Mouse (Mus musculus) hindbrain, embryonic 15.5 days (tissue): ENCODE measurements at regions not wholly inside any gene's neighbourhood (a gene's known extent, or its start where the extent isn't known, plus 50 kb on each side); places are given as distances from the start of the nearest gene placed in this dataset.

ENCODE experiments used
- ATAC-seq: fragments of 200-750 bp; cut with Nextera tagmentation; 2 replicates; pipeline ENCODE4 v1.8.0; 2017; ENCODE audit warnings: low read depth, moderate number of reproducible peaks, moderate TSS enrichment; ENCODE audit not compliant: low FRiP score
- H3K27ac ChIP-seq: fragments of 300-500 bp; sonication (generic); replicated peaks from 2 replicates; pipeline ENCODE4 v1.5.1; 2015; ENCODE audit warnings: mild to moderate bottlenecking, inconsistent platforms
- H3K27me3 ChIP-seq: fragments of 300-500 bp; sonication (generic); 2 replicates; pipeline ENCODE4 v1.6.1; 2015; ENCODE audit warnings: control low read depth, inconsistent platforms
- H3K36me3 ChIP-seq: fragments of 300-500 bp; sonication (generic); 2 replicates; pipeline ENCODE4 v1.6.1; 2015; ENCODE audit warnings: control low read depth, inconsistent platforms
- H3K4me1 ChIP-seq: fragments of 300-500 bp; sonication (generic); replicated peaks from 2 replicates; pipeline ENCODE4 v1.6.1; 2015; ENCODE audit warnings: control low read depth, inconsistent platforms
- H3K4me2 ChIP-seq: fragments of 300-500 bp; sonication (generic); 2 replicates; pipeline ENCODE4 v1.6.1; 2015; ENCODE audit warnings: moderate library complexity, mild to moderate bottlenecking, inconsistent platforms
- H3K4me3 ChIP-seq: fragments of 300-500 bp; sonication (generic); 2 replicates; pipeline ENCODE4 v1.5.1; 2015; ENCODE audit warnings: mild to moderate bottlenecking, inconsistent platforms
- H3K9ac ChIP-seq: fragments of 300-500 bp; sonication (generic); 2 replicates; pipeline ENCODE4 v1.6.1; 2015; ENCODE audit warnings: inconsistent platforms
- H3K9me3 ChIP-seq: fragments of 300-500 bp; sonication (generic); 2 replicates; pipeline ENCODE4 v1.6.1; 2016; ENCODE audit warnings: control low read depth, inconsistent platforms
- WGBS: fragments of 180-500 bp; shearing (Covaris S2); methylation state at CpG from one replicate; pipeline ENCODE4 v1.1.7; 2015; 5-methylcytosine and 5-hydroxymethylcytosine counted together

GRCm38 (mm10) chr3:61159811-61160210, 157.2 kb downstream of the P2ry1 start:
- Histone ChIP-seq H3K4me1 (no peaks in the 10 kb centered on the region), H3K4me3 (no peak overlapping the region), H3K27me3 (no peaks in the 10 kb centered on the region), H3K9me3 (no peaks in the 10 kb centered on the region), H3K4me2 (no peak overlapping the region), H3K27ac (no peak overlapping the region), H3K9ac (no peak overlapping the region), H3K36me3 (no peaks in the 10 kb centered on the region)
- WGBS, result 77% methylated on average over 4 of the region's 4 CpGs
- ATAC-seq, result no peak

GRCm38 (mm10) chr3:61161384-61161783, 158.8 kb downstream of the P2ry1 start:
- Histone ChIP-seq H3K4me3 (no peak overlapping the region), H3K36me3 (no peaks in the 10 kb centered on the region), H3K9ac (no peak overlapping the region), H3K27ac (no peak overlapping the region), H3K9me3 (no peaks in the 10 kb centered on the region), H3K4me1 (no peaks in the 10 kb centered on the region), H3K27me3 (no peaks in the 10 kb centered on the region), H3K4me2 (no peak overlapping the region)
- no peak for ATAC-seq

- H3K27ac ChIP-seq, result no peak overlapping the region
- H3K4me2 ChIP-seq, result no peak overlapping the region
- H3K36me3 ChIP-seq, result no peaks in the 10 kb centered on the region
- no peak for ATAC-seq
- no peak overlapping the region for H3K9ac ChIP-seq
- no peaks in the 10 kb centered on the region for H3K4me1 ChIP-seq
- H3K4me3 ChIP-seq, result no peak overlapping the region
- 24% methylated on average over 1 of the region's 1 CpGs for WGBS
- no peaks in the 10 kb centered on the region for H3K9me3 ChIP-seq
- no peaks in the 10 kb centered on the region for H3K27me3 ChIP-seq
These were observed 175.6 kb upstream of the Rap2b start for GRCm38 (mm10) chr3:61185789-61186188.

- ATAC-seq, result no peak
- no peak overlapping the region for H3K27ac ChIP-seq
- H3K9me3 ChIP-seq, result no peaks in the 10 kb centered on the region
- H3K4me1 ChIP-seq, result no peaks in the 10 kb centered on the region
- H3K4me3 ChIP-seq, result no peak overlapping the region
- no peak overlapping the region for H3K4me2 ChIP-seq
- no peaks in the 10 kb centered on the region for H3K36me3 ChIP-seq
- no peaks in the 10 kb centered on the region for H3K27me3 ChIP-seq
- H3K9ac ChIP-seq, result no peak overlapping the region
These were observed 172.8 kb upstream of the Rap2b start for GRCm38 (mm10) chr3:61188662-61189061.

- Histone ChIP-seq H3K27me3 (no peaks in the 10 kb centered on the region), H3K9ac (no peak overlapping the region), H3K27ac (no peak overlapping the region), H3K9me3 (no peaks in the 10 kb centered on the region), H3K36me3 (no peaks in the 10 kb centered on the region), H3K4me3 (no peak overlapping the region), H3K4me1 (no peaks in the 10 kb centered on the region), H3K4me2 (no peak overlapping the region)
- ATAC-seq, result no peak
- 54% methylated on average over 4 of the region's 4 CpGs for WGBS
These were observed 144.9 kb upstream of the Rap2b start for GRCm38 (mm10) chr3:61216562-61216961.

- Histone ChIP-seq H3K4me2 (no peak overlapping the region), H3K9ac (no peak overlapping the region), H3K9me3 (no peaks in the 10 kb centered on the region), H3K4me3 (no peak overlapping the region), H3K4me1 (no peaks in the 10 kb centered on the region), H3K36me3 (no peaks in the 10 kb centered on the region), H3K27me3 (no peaks in the 10 kb centered on the region), H3K27ac (no peak overlapping the region)
- no peak for ATAC-seq
These were observed 136.9 kb upstream of the Rap2b start for GRCm38 (mm10) chr3:61224505-61224904.

GRCm38 (mm10) chr3:61225054-61225453, 136.4 kb upstream of the Rap2b start:
- Histone ChIP-seq H3K4me3 (no peak overlapping the region), H3K36me3 (no peaks in the 10 kb centered on the region), H3K27me3 (no peaks in the 10 kb centered on the region), H3K9ac (no peak overlapping the region), H3K4me1 (no peaks in the 10 kb centered on the region), H3K4me2 (no peak overlapping the region), H3K9me3 (no peaks in the 10 kb centered on the region), H3K27ac (no peak overlapping the region)
- ATAC-seq, result no peak

- Histone ChIP-seq H3K9ac (no peak overlapping the region), H3K4me1 (no peaks in the 10 kb centered on the region), H3K4me3 (no peak overlapping the region), H3K27me3 (no peaks in the 10 kb centered on the region), H3K27ac (no peak overlapping the region), H3K9me3 (no peaks in the 10 kb centered on the region), H3K4me2 (no peak overlapping the region), H3K36me3 (no peaks in the 10 kb centered on the region)
- 85% methylated on average over 5 of the region's 5 CpGs for WGBS
- no peak for ATAC-seq
These were observed 120.1 kb upstream of the Rap2b start for GRCm38 (mm10) chr3:61241380-61241779.

- H3K9ac ChIP-seq, result no peak overlapping the region
- H3K27ac ChIP-seq, result no peak overlapping the region
- WGBS, result 19% methylated on average over 6 of the region's 6 CpGs
- H3K36me3 ChIP-seq, result no peaks in the 10 kb centered on the region
- no peaks in the 10 kb centered on the region for H3K27me3 ChIP-seq
- 0 out of 2 replicates have a peak, but pooled peaks have one; percentile 45 for ATAC-seq
- H3K4me3 ChIP-seq, result no peak overlapping the region
- no peaks in the 10 kb centered on the region for H3K4me1 ChIP-seq
- H3K4me2 ChIP-seq, result no peak overlapping the region
- no peaks in the 10 kb centered on the region for H3K9me3 ChIP-seq
These were observed 117.4 kb upstream of the Rap2b start for GRCm38 (mm10) chr3:61243876-61244527.

GRCm38 (mm10) chr3:61246429-61246828, 115.0 kb upstream of the Rap2b start:
- ATAC-seq, result no peak
- H3K27me3 ChIP-seq, result no peaks in the 10 kb centered on the region
- H3K36me3 ChIP-seq, result no peaks in the 10 kb centered on the region
- WGBS, result 74% methylated on average over 4 of the region's 4 CpGs
- H3K4me3 ChIP-seq, result no peak overlapping the region
- no peak overlapping the region for H3K9ac ChIP-seq
- no peak overlapping the region for H3K27ac ChIP-seq
- no peaks in the 10 kb centered on the region for H3K4me1 ChIP-seq
- no peak overlapping the region for H3K4me2 ChIP-seq
- H3K9me3 ChIP-seq, result no peaks in the 10 kb centered on the region

- Histone ChIP-seq H3K27me3 (no peaks in the 10 kb centered on the region), H3K4me3 (no peak overlapping the region), H3K36me3 (no peaks in the 10 kb centered on the region), H3K9ac (no peak overlapping the region), H3K27ac (no peak overlapping the region), H3K9me3 (no peaks in the 10 kb centered on the region), H3K4me2 (no peak overlapping the region), H3K4me1 (no peaks in the 10 kb centered on the region)
- no peak for ATAC-seq
- WGBS, result 59% methylated on average over 1 of the region's 1 CpGs
These were observed 114.1 kb upstream of the Rap2b start for GRCm38 (mm10) chr3:61247344-61247743.

- no peak overlapping the region for H3K4me3 ChIP-seq
These were observed 106.2 kb upstream of the Rap2b start for GRCm38 (mm10) chr3:61255232-61255631.

GRCm38 (mm10) chr3:61255643-61256042, 105.8 kb upstream of the Rap2b start:
- no peak overlapping the region for H3K9ac ChIP-seq
- no peaks in the 10 kb centered on the region for H3K36me3 ChIP-seq
- no peaks in the 10 kb centered on the region for H3K4me1 ChIP-seq
- H3K9me3 ChIP-seq, result no peaks in the 10 kb centered on the region
- no peaks in the 10 kb centered on the region for H3K27me3 ChIP-seq
- no peak overlapping the region for H3K4me2 ChIP-seq
- H3K27ac ChIP-seq, result no peak overlapping the region
- 84% methylated on average over 2 of the region's 2 CpGs for WGBS
- no peak overlapping the region for H3K4me3 ChIP-seq
- no peak for ATAC-seq

More at GRCm38 (mm10) chr3:61255232-61255631, 106.2 kb upstream of the Rap2b start:
- no peak overlapping the region for H3K9ac ChIP-seq
- H3K36me3 ChIP-seq, result no peaks in the 10 kb centered on the region
- no peaks in the 10 kb centered on the region for H3K4me1 ChIP-seq
- H3K9me3 ChIP-seq, result no peaks in the 10 kb centered on the region
- WGBS, result 56% methylated on average over 4 of the region's 4 CpGs
- no peak overlapping the region for H3K27ac ChIP-seq
- H3K27me3 ChIP-seq, result no peaks in the 10 kb centered on the region
- ATAC-seq, result no peak
- no peak overlapping the region for H3K4me2 ChIP-seq
